Mouse (Mus musculus): ENCODE results near the gene Atp6v1e1.

- TF ChIP-seq ZNF384 (IDR thresholded peaks at IDR 0.05; ENCODE audit: low read depth, low read length): no peak
- no peak for TF ChIP-seq HCFC1 (IDR thresholded peaks at IDR 0.05; ENCODE audit: borderline replicate concordance, insufficient read depth, low read length)
- TF ChIP-seq ZC3H11A (IDR thresholded peaks at IDR 0.05; ENCODE audit: borderline replicate concordance, low read depth, low read length): no peak
- no peak for TF ChIP-seq MAFK (IDR thresholded peaks at IDR 0.05; ENCODE audit: insufficient read depth, low read depth, low read length)
- no peak for TF ChIP-seq CHD2 (IDR thresholded peaks at IDR 0.05; ENCODE audit: low read depth, low read length)
Measured at GRCm38 (mm10) chr6:120820144-120820543, 2.4 kb downstream of the Atp6v1e1 start.
